In genomic region chr11:44413371-44413770, GRCm38 (mm10) we compare ENCODE assay signal across 29 mouse cellular contexts. TPM values are rescaled to one million over a fixed set of nuclear protein-coding genes. Genes with fewer than 3 reads are reported as not detected.
DNase-seq lines count a peak whose midpoint lies in the region; ATAC-seq and TF ChIP-seq lines count a peak whose summit lies in the region.
"Had no signal": no experiment of that assay in that cellular context is flagged by ENCODE, and none has a peak within 500 bp of the region (broad histone marks: within the 10 kb centered on the region; RNA-seq: fewer than 3 reads in every experiment).

No protein-coding gene starts in this region.

- H3K9me3 ChIP-seq in heart, embryonic 11.5 days (replicated peaks; ENCODE audit: control insufficient read depth, low read length): no peaks in the 10 kb centered on the region
- H3K9me3 ChIP-seq in midbrain, embryonic 13.5 days: no peaks in the 10 kb centered on the region
- no peaks in the 10 kb centered on the region for H3K9me3 ChIP-seq in midbrain, embryonic 11.5 days (ENCODE audit: control insufficient read depth, low read length)
- H3K9me3 ChIP-seq: embryonic facial prominence, embryonic 13.5 days; embryonic facial prominence, embryonic 15.5 days; forebrain, embryonic 10.5 days; forebrain, embryonic 12.5 days; G1E had no signal

- TF ChIP-seq CTCF in brain, embryonic 14.5 days (IDR thresholded peaks at IDR 0.05; ENCODE audit: borderline replicate concordance, extremely low read depth, insufficient read depth, insufficient read length): no peak

- no peak for TF ChIP-seq POLR2A in brain, embryonic 14.5 days (IDR thresholded peaks at IDR 0.05; ENCODE audit: borderline replicate concordance, extremely low read depth, insufficient read depth, insufficient read length, poor library complexity, severe bottlenecking)

- H3K9ac ChIP-seq in heart, embryonic 11.5 days (ENCODE audit: low read depth, low read length): no peak overlapping the region
- H3K9ac ChIP-seq in midbrain, embryonic 13.5 days (replicated peaks): no peak overlapping the region
- H3K9ac ChIP-seq in midbrain, embryonic 11.5 days (ENCODE audit: low read length): no peak overlapping the region
- H3K9ac ChIP-seq: embryonic facial prominence, embryonic 13.5 days; embryonic facial prominence, embryonic 15.5 days; forebrain, embryonic 12.5 days had no signal

- WGBS in heart, embryonic 11.5 days (ENCODE audit: insufficient replicate concordance): 82% methylated on average over 3 of the region's 3 CpGs
- 68% methylated on average over 3 of the region's 3 CpGs for WGBS in midbrain, embryonic 13.5 days
- WGBS in midbrain, embryonic 11.5 days: 88% methylated on average over 3 of the region's 3 CpGs

- DNase-seq in heart, adult 11 months: peak; percentile 8
- no peak for DNase-seq in midbrain, embryonic 11.5 days (ENCODE audit: low spot score, missing footprints)
- peak; percentile 54 for DNase-seq in brain, embryonic 14.5 days (ENCODE audit: low read depth)
- DNase-seq: adrenal gland, adult 8-10 months; adrenal gland, postnatal 14 days; adrenal gland, postnatal 36 days; B cell, adult 2 months; cerebellum, adult 11 months; cerebellum, adult 18-20 months; cerebellum, adult 8-10 months; cerebellum, adult 9-11 months; cerebellum, postnatal 14 days; cerebellum, postnatal 36 days; embryo, embryonic 11 days had no signal

- H3K4me3 ChIP-seq in heart, embryonic 11.5 days (ENCODE audit: low read depth, low read length): no peak overlapping the region
- no peak overlapping the region for H3K4me3 ChIP-seq in midbrain, embryonic 13.5 days (replicated peaks)
- H3K4me3 ChIP-seq in midbrain, embryonic 11.5 days (ENCODE audit: low read depth, low read length): no peak overlapping the region
- H3K4me3 ChIP-seq: embryonic facial prominence, embryonic 13.5 days; embryonic facial prominence, embryonic 15.5 days; erythroblast, embryonic 14.5 days; forebrain, embryonic 10.5 days; forebrain, embryonic 12.5 days had no signal

- no peaks in the 10 kb centered on the region for H3K4me1 ChIP-seq in heart, embryonic 11.5 days (ENCODE audit: control insufficient read depth, insufficient read depth, low read length)
- H3K4me1 ChIP-seq in midbrain, embryonic 13.5 days (replicated peaks): 0 out of 2 replicates have a peak, but pooled peaks cover 3% of the 10 kb centered on the region
- no peaks in the 10 kb centered on the region for H3K4me1 ChIP-seq in midbrain, embryonic 11.5 days (ENCODE audit: control insufficient read depth, insufficient read depth, low read length)
- H3K4me1 ChIP-seq: embryonic facial prominence, embryonic 13.5 days; embryonic facial prominence, embryonic 15.5 days; forebrain, embryonic 12.5 days had no signal

- H3K27me3 ChIP-seq in heart, embryonic 11.5 days (ENCODE audit: control insufficient read depth, insufficient read depth, low read length): peaks cover 4% of the 10 kb centered on the region; the same call in 1 of the 2 replicates
- H3K27me3 ChIP-seq in midbrain, embryonic 13.5 days: peaks cover 5% of the 10 kb centered on the region; the same call in 1 of the 2 replicates
- H3K27me3 ChIP-seq in midbrain, embryonic 11.5 days (ENCODE audit: control insufficient read depth, insufficient read depth, low read length): no peaks in the 10 kb centered on the region; the same call in none of the 2 replicates
- H3K27me3 ChIP-seq: CH12.LX; embryonic facial prominence, embryonic 13.5 days; forebrain, embryonic 12.5 days had no signal

- H3K4me2 ChIP-seq in heart, embryonic 11.5 days: no peak overlapping the region
- no peak overlapping the region for H3K4me2 ChIP-seq in midbrain, embryonic 13.5 days (replicated peaks)
- H3K4me2 ChIP-seq in midbrain, embryonic 11.5 days: no peak overlapping the region
- H3K4me2 ChIP-seq: embryonic facial prominence, embryonic 13.5 days; embryonic facial prominence, embryonic 15.5 days; forebrain, embryonic 12.5 days had no signal

- no peak for ATAC-seq in heart, embryonic 11.5 days (replicated peaks; ENCODE audit: insufficient number of reproducible peaks, low FRiP score, low TSS enrichment)
- peak; percentile 63; the same call in 1 of the 2 replicates for ATAC-seq in midbrain, embryonic 13.5 days
- ATAC-seq in midbrain, embryonic 11.5 days (ENCODE audit: low FRiP score): no peak
- ATAC-seq: activated CD4-positive, CD25-positive, alpha-beta regulatory T cell, adult 4 months; CD4-positive, CD25-positive, alpha-beta regulatory T cell, adult 4 months; forebrain, embryonic 14.5 days; forebrain, embryonic 16.5 days; Patski had no signal

- H3K36me3 ChIP-seq in heart, embryonic 11.5 days (ENCODE audit: control insufficient read depth, insufficient read depth, low read length): no peaks in the 10 kb centered on the region
- no peaks in the 10 kb centered on the region for H3K36me3 ChIP-seq in midbrain, embryonic 13.5 days
- H3K36me3 ChIP-seq in midbrain, embryonic 11.5 days (ENCODE audit: control insufficient read depth, insufficient read depth, low read length): no peaks in the 10 kb centered on the region
- H3K36me3 ChIP-seq: embryonic facial prominence, embryonic 13.5 days; embryonic facial prominence, embryonic 15.5 days; forebrain, embryonic 10.5 days; forebrain, embryonic 12.5 days; G1E had no signal

- no peak overlapping the region for H3K27ac ChIP-seq in heart, embryonic 11.5 days (ENCODE audit: low read depth, low read length)
- H3K27ac ChIP-seq in midbrain, embryonic 13.5 days: no peak overlapping the region
- H3K27ac ChIP-seq in midbrain, embryonic 11.5 days (ENCODE audit: low read depth, low read length): no peak overlapping the region
- H3K27ac ChIP-seq: embryonic facial prominence, embryonic 13.5 days; embryonic facial prominence, embryonic 15.5 days; forebrain, embryonic 10.5 days; forebrain, embryonic 12.5 days had no signal

RNA-seq across cellular contexts. Expression of gene Il12b, which starts 13.5 kb away (rescaled TPM):
- 0.42 TPM in 1 of 2 replicates, not detected in the other for polyA plus RNA-seq in heart, embryonic 11.5 days (2014; fragmentation: Nextera tagmentation; extraction: Ambion mirVana)
- polyA plus RNA-seq in midbrain, embryonic 13.5 days (2015; fragmentation: Nextera tagmentation; extraction: Ambion mirVana): 0.10 TPM in 1 of 2 replicates, not detected in the other
- not detected in 2 replicates for polyA plus RNA-seq in midbrain, embryonic 11.5 days (2014; fragmentation: Nextera tagmentation; extraction: Ambion mirVana)
- polyA plus RNA-seq in brain, embryonic 14.5 days (2012; rRNA removed): 0.05 TPM in 1 of 2 replicates, not detected in the other
- polyA plus RNA-seq: activated CD4-positive, CD25-positive, alpha-beta regulatory T cell, adult 4 months; CD4-positive, CD25-positive, alpha-beta regulatory T cell, adult 4 months; embryonic facial prominence, embryonic 11.5 days; embryonic facial prominence, embryonic 13.5 days; embryonic facial prominence, embryonic 15.5 days; erythroblast, embryonic 14.5 days; forebrain, embryonic 10.5 days; forebrain, embryonic 12.5 days; forebrain, embryonic 14.5 days; G1E; Patski had no signal

RNA-seq across cellular contexts. Expression of gene Ublcp1, which starts 56.9 kb away (rescaled TPM):
- polyA plus RNA-seq in heart, embryonic 11.5 days (2014; fragmentation: Nextera tagmentation; extraction: Ambion mirVana): 54.4 and 58.4 TPM in 2 replicates
- 68.5 and 69.6 TPM in 2 replicates for polyA plus RNA-seq in midbrain, embryonic 13.5 days (2015; fragmentation: Nextera tagmentation; extraction: Ambion mirVana)
- 79.2 and 85.3 TPM in 2 replicates for polyA plus RNA-seq in midbrain, embryonic 11.5 days (2014; fragmentation: Nextera tagmentation; extraction: Ambion mirVana)
- polyA plus RNA-seq in brain, embryonic 14.5 days (2012; rRNA removed): 53.6 and 62.0 TPM in 2 replicates
